Mouse (Mus musculus): Measurements from ENCODE around the gene Bcar1. TPM values are rescaled to one million over a fixed set of nuclear protein-coding genes. Genes with fewer than 3 reads are reported as not detected.

Bcar1 gene
- polyA plus RNA-seq, 1 experiment from 2014 or later, result 47.2 TPM

- Histone ChIP-seq H3K27me3 (replicated peaks) (no peaks in the 10 kb centered on the region), H3K9ac (no peak overlapping the region), H3K4me3 (no peak overlapping the region), H3K4me1 (replicated peaks) (0 out of 2 replicates have a peak, but pooled peaks cover 6% of the 10 kb centered on the region), H3K36me3 (no peaks in the 10 kb centered on the region), H3K27ac (ENCODE audit: poor library complexity, severe bottlenecking) (no peak overlapping the region), H3K4me2 (no peak overlapping the region), H3K9me3 (replicated peaks) (no peaks in the 10 kb centered on the region)
- ATAC-seq (ENCODE audit: insufficient number of reproducible peaks, low FRiP score), result no peak
- 40% methylated on average over 1 of the region's 1 CpGs for WGBS
Measured at GRCm38 (mm10) chr8:111699035-111699434, 44.6 kb downstream of the Bcar1 start.

GRCm38 (mm10) chr8:111697655-111698054 lies 46.0 kb downstream of the Bcar1 start:
- H3K9ac ChIP-seq, result no peak overlapping the region
- 75% methylated on average over 10 of the region's 10 CpGs for WGBS

GRCm38 (mm10) chr8:111695441-111695840 lies 48.2 kb downstream of the Bcar1 start:
- H3K9me3 ChIP-seq (replicated peaks), result no peaks in the 10 kb centered on the region
- 47% methylated on average over 7 of the region's 7 CpGs for WGBS

More at GRCm38 (mm10) chr8:111697655-111698054, 46.0 kb downstream of the Bcar1 start:
- Histone ChIP-seq H3K4me2 (no peak overlapping the region), H3K4me1 (replicated peaks) (peaks cover 12% of the 10 kb centered on the region; the same call in 1 of the 2 replicates), H3K9me3 (replicated peaks) (no peaks in the 10 kb centered on the region), H3K36me3 (no peaks in the 10 kb centered on the region), H3K4me3 (no peak overlapping the region), H3K27ac (ENCODE audit: poor library complexity, severe bottlenecking) (no peak overlapping the region), H3K27me3 (replicated peaks) (no peaks in the 10 kb centered on the region)
- ATAC-seq (ENCODE audit: insufficient number of reproducible peaks, low FRiP score), result no peak

GRCm38 (mm10) chr8:111693261-111693741 lies 50.3 kb downstream of the Bcar1 start:
- peaks cover 12% of the 10 kb centered on the region; the same call in 1 of the 2 replicates for H3K4me1 ChIP-seq (replicated peaks)
- H3K9ac ChIP-seq, result no peak overlapping the region
- WGBS, result 46% methylated on average over 6 of the region's 6 CpGs
- H3K9me3 ChIP-seq (replicated peaks), result no peaks in the 10 kb centered on the region
- no peak overlapping the region for H3K27ac ChIP-seq (ENCODE audit: poor library complexity, severe bottlenecking)
- H3K36me3 ChIP-seq, result no peaks in the 10 kb centered on the region
- no peak overlapping the region for H3K4me3 ChIP-seq
- no peaks in the 10 kb centered on the region for H3K27me3 ChIP-seq (replicated peaks)
- H3K4me2 ChIP-seq, result no peak overlapping the region
- ATAC-seq (ENCODE audit: insufficient number of reproducible peaks, low FRiP score), result no peak

More at GRCm38 (mm10) chr8:111695441-111695840, 48.2 kb downstream of the Bcar1 start:
- no peak overlapping the region for H3K4me3 ChIP-seq
- H3K4me2 ChIP-seq, result no peak overlapping the region
- peaks cover 12% of the 10 kb centered on the region; the same call in 1 of the 2 replicates for H3K4me1 ChIP-seq (replicated peaks)
- H3K9ac ChIP-seq, result no peak overlapping the region
- ATAC-seq (ENCODE audit: insufficient number of reproducible peaks, low FRiP score), result no peak
- H3K36me3 ChIP-seq, result no peaks in the 10 kb centered on the region
- no peak overlapping the region for H3K27ac ChIP-seq (ENCODE audit: poor library complexity, severe bottlenecking)
- H3K27me3 ChIP-seq (replicated peaks), result no peaks in the 10 kb centered on the region

GRCm38 (mm10) chr8:111690960-111691445 lies 52.6 kb downstream of the Bcar1 start, which contains the start of gene Ctrb1:
Gene Ctrb1 (minus strand): TSS chr8:111691010.
- WGBS, result 91% methylated on average over 2 of the region's 2 CpGs
- no peaks in the 10 kb centered on the region for H3K9me3 ChIP-seq (replicated peaks)

GRCm38 (mm10) chr8:111686881-111687280 lies 56.7 kb downstream of the Bcar1 start:
- Histone ChIP-seq H3K27me3 (replicated peaks) (no peaks in the 10 kb centered on the region; the same call in 1 of the 2 replicates), H3K9ac (no peak overlapping the region), H3K4me3 (no peak overlapping the region), H3K4me2 (no peak overlapping the region), H3K9me3 (replicated peaks) (no peaks in the 10 kb centered on the region), H3K4me1 (replicated peaks) (no peaks in the 10 kb centered on the region), H3K36me3 (no peaks in the 10 kb centered on the region), H3K27ac (ENCODE audit: poor library complexity, severe bottlenecking) (no peak overlapping the region)
- WGBS, result 77% methylated on average over 13 of the region's 13 CpGs
- peak; percentile 43; the same call in 1 of the 2 replicates for ATAC-seq (ENCODE audit: insufficient number of reproducible peaks, low FRiP score)

More at GRCm38 (mm10) chr8:111690960-111691445, 52.6 kb downstream of the Bcar1 start, which contains the start of gene Ctrb1:
- no peak for ATAC-seq (ENCODE audit: insufficient number of reproducible peaks, low FRiP score)
- Histone ChIP-seq H3K4me2 (no peak within 1 kb of the TSS), H3K4me1 (replicated peaks) (peaks cover 12% of the 10 kb centered on the region; the same call in 1 of the 2 replicates), H3K36me3 (no peaks in the 10 kb centered on the region), H3K27me3 (replicated peaks) (no peaks in the 10 kb centered on the region), H3K4me3 (no peak within 1 kb of the TSS), H3K9ac (no peak within 1 kb of the TSS), H3K27ac (ENCODE audit: poor library complexity, severe bottlenecking) (no peak within 1 kb of the TSS)

GRCm38 (mm10) chr8:111682521-111682920 lies 61.1 kb downstream of the Bcar1 start:
- Histone ChIP-seq H3K36me3 (no peaks in the 10 kb centered on the region), H3K4me3 (no peak overlapping the region), H3K4me1 (replicated peaks) (no peaks in the 10 kb centered on the region), H3K9ac (no peak overlapping the region), H3K27me3 (replicated peaks) (no peaks in the 10 kb centered on the region; the same call in 1 of the 2 replicates), H3K4me2 (no peak overlapping the region), H3K27ac (ENCODE audit: poor library complexity, severe bottlenecking) (no peak overlapping the region), H3K9me3 (replicated peaks) (no peaks in the 10 kb centered on the region)
- 21% methylated on average over 9 of the region's 9 CpGs for WGBS
- no peak for ATAC-seq (ENCODE audit: insufficient number of reproducible peaks, low FRiP score)

GRCm38 (mm10) chr8:111681153-111681552 lies 62.5 kb downstream of the Bcar1 start:
- H3K27ac ChIP-seq (ENCODE audit: poor library complexity, severe bottlenecking), result no peak overlapping the region
- H3K27me3 ChIP-seq (replicated peaks), result no peaks in the 10 kb centered on the region; the same call in 1 of the 2 replicates
- H3K4me2 ChIP-seq, result no peak overlapping the region
- H3K9ac ChIP-seq, result no peak overlapping the region
- peaks cover 6% of the 10 kb centered on the region; the same call in 1 of the 2 replicates for H3K9me3 ChIP-seq (replicated peaks)
- no peak overlapping the region for H3K4me3 ChIP-seq
- no peaks in the 10 kb centered on the region for H3K4me1 ChIP-seq (replicated peaks)
- no peak for ATAC-seq (ENCODE audit: insufficient number of reproducible peaks, low FRiP score)
- WGBS, result 69% methylated on average over 11 of the region's 11 CpGs
- no peaks in the 10 kb centered on the region for H3K36me3 ChIP-seq

- WGBS, result 29% methylated on average over 17 of the region's 17 CpGs
- Histone ChIP-seq H3K9me3 (replicated peaks) (peaks cover 8% of the 10 kb centered on the region; the same call in 1 of the 2 replicates), H3K27me3 (replicated peaks) (no peaks in the 10 kb centered on the region; the same call in 1 of the 2 replicates), H3K9ac (no peak overlapping the region), H3K4me1 (replicated peaks) (no peaks in the 10 kb centered on the region), H3K4me2 (peak overlapping the region; percentile 20; the same call in 1 of the 2 replicates), H3K4me3 (no peak overlapping the region), H3K27ac (ENCODE audit: poor library complexity, severe bottlenecking) (no peak overlapping the region), H3K36me3 (no peaks in the 10 kb centered on the region)
- no peak for ATAC-seq (ENCODE audit: insufficient number of reproducible peaks, low FRiP score)
Measured at GRCm38 (mm10) chr8:111680423-111681028, 63.1 kb downstream of the Bcar1 start.

GRCm38 (mm10) chr8:111678848-111679247 lies 64.8 kb downstream of the Bcar1 start:
- 90% methylated on average over 7 of the region's 7 CpGs for WGBS

GRCm38 (mm10) chr8:111678111-111678510 lies 65.5 kb downstream of the Bcar1 start:
- no peak for ATAC-seq (ENCODE audit: insufficient number of reproducible peaks, low FRiP score)

More at GRCm38 (mm10) chr8:111678848-111679247, 64.8 kb downstream of the Bcar1 start:
- peaks cover 8% of the 10 kb centered on the region; the same call in 1 of the 2 replicates for H3K9me3 ChIP-seq (replicated peaks)
- no peak overlapping the region for H3K9ac ChIP-seq
- ATAC-seq (ENCODE audit: insufficient number of reproducible peaks, low FRiP score), result no peak
- H3K27ac ChIP-seq (ENCODE audit: poor library complexity, severe bottlenecking), result no peak overlapping the region
- no peak overlapping the region for H3K4me2 ChIP-seq
- no peaks in the 10 kb centered on the region for H3K4me1 ChIP-seq (replicated peaks)
- H3K36me3 ChIP-seq, result no peaks in the 10 kb centered on the region
- no peak overlapping the region for H3K4me3 ChIP-seq
- no peaks in the 10 kb centered on the region; the same call in 1 of the 2 replicates for H3K27me3 ChIP-seq (replicated peaks)

More at GRCm38 (mm10) chr8:111678111-111678510, 65.5 kb downstream of the Bcar1 start:
- no peak overlapping the region for H3K9ac ChIP-seq
- no peaks in the 10 kb centered on the region for H3K4me1 ChIP-seq (replicated peaks)
- H3K4me2 ChIP-seq, result no peak overlapping the region
- no peaks in the 10 kb centered on the region for H3K36me3 ChIP-seq
- H3K9me3 ChIP-seq (replicated peaks), result peaks cover 8% of the 10 kb centered on the region; the same call in 1 of the 2 replicates
- 18% methylated on average over 3 of the region's 3 CpGs for WGBS
- H3K27ac ChIP-seq (ENCODE audit: poor library complexity, severe bottlenecking), result no peak overlapping the region
- H3K4me3 ChIP-seq, result no peak overlapping the region
- H3K27me3 ChIP-seq (replicated peaks), result no peaks in the 10 kb centered on the region; the same call in 1 of the 2 replicates
